Mouse (Mus musculus): ENCODE measurements around the gene Nrarp. TPM values are rescaled to one million over a fixed set of nuclear protein-coding genes. Genes with fewer than 3 reads are reported as not detected.

The Nrarp gene
- polyA plus RNA-seq, 1 experiment from 2014 or later, result 2.1 TPM

- Histone ChIP-seq H3K4me1 (replicated peaks) (peaks cover 42% of the 10 kb centered on the region), H3K27ac (replicated peaks) (no peak overlapping the region), H3K36me3 (replicated peaks) (no peaks in the 10 kb centered on the region), H3K27me3 (peaks cover 25% of the 10 kb centered on the region), H3K9ac (no peak overlapping the region), H3K9me3 (replicated peaks) (no peaks in the 10 kb centered on the region), H3K4me2 (peak overlapping the region; percentile 70), H3K4me3 (replicated peaks) (peak overlapping the region; percentile 44; the same call in 1 of the 2 replicates)
- no peak for ATAC-seq (ENCODE audit: insufficient read depth)
- WGBS (ENCODE audit: insufficient replicate concordance), result 71% methylated on average over 6 of the region's 6 CpGs
These were observed 48.5 kb downstream of the Nrarp start for GRCm38 (mm10) chr2:25228995-25229530.

- no peak overlapping the region for H3K4me2 ChIP-seq
- WGBS (ENCODE audit: insufficient replicate concordance), result 71% methylated on average over 5 of the region's 5 CpGs
- no peaks in the 10 kb centered on the region for H3K9me3 ChIP-seq (replicated peaks)
- no peaks in the 10 kb centered on the region for H3K36me3 ChIP-seq (replicated peaks)
- no peak overlapping the region for H3K27ac ChIP-seq (replicated peaks)
- no peak for ATAC-seq (ENCODE audit: insufficient read depth)
- peaks cover 47% of the 10 kb centered on the region for H3K4me1 ChIP-seq (replicated peaks)
- H3K4me3 ChIP-seq (replicated peaks), result no peak overlapping the region
- peaks cover 25% of the 10 kb centered on the region for H3K27me3 ChIP-seq
- no peak overlapping the region for H3K9ac ChIP-seq
These were observed 49.0 kb downstream of the Nrarp start for GRCm38 (mm10) chr2:25229582-25229981.

GRCm38 (mm10) chr2:25230581-25230980, 50.0 kb downstream of the Nrarp start:
- peaks cover 31% of the 10 kb centered on the region for H3K27me3 ChIP-seq
- no peaks in the 10 kb centered on the region for H3K9me3 ChIP-seq (replicated peaks)
- H3K4me3 ChIP-seq (replicated peaks), result no peak overlapping the region
- 75% methylated on average over 7 of the region's 7 CpGs for WGBS (ENCODE audit: insufficient replicate concordance)
- H3K27ac ChIP-seq (replicated peaks), result no peak overlapping the region
- ATAC-seq (ENCODE audit: insufficient read depth), result no peak
- H3K4me1 ChIP-seq (replicated peaks), result peaks cover 45% of the 10 kb centered on the region
- H3K36me3 ChIP-seq (replicated peaks), result no peaks in the 10 kb centered on the region
- H3K9ac ChIP-seq, result no peak overlapping the region
- no peak overlapping the region for H3K4me2 ChIP-seq

GRCm38 (mm10) chr2:25231038-25231437, 50.5 kb downstream of the Nrarp start:
- WGBS (ENCODE audit: insufficient replicate concordance), result 63% methylated on average over 12 of the region's 12 CpGs
- H3K9ac ChIP-seq, result no peak overlapping the region
- H3K36me3 ChIP-seq (replicated peaks), result no peaks in the 10 kb centered on the region
- ATAC-seq (ENCODE audit: insufficient read depth), result no peak
- no peaks in the 10 kb centered on the region for H3K9me3 ChIP-seq (replicated peaks)
- H3K4me3 ChIP-seq (replicated peaks), result no peak overlapping the region
- peaks cover 31% of the 10 kb centered on the region for H3K27me3 ChIP-seq
- H3K4me2 ChIP-seq, result no peak overlapping the region
- no peak overlapping the region for H3K27ac ChIP-seq (replicated peaks)
- H3K4me1 ChIP-seq (replicated peaks), result peaks cover 41% of the 10 kb centered on the region

Other genes starting within 250 kb of the Nrarp start
- gene Arrdc1, start 245.5 kb upstream of the Nrarp start, polyA plus RNA-seq (2015; fragmentation: Nextera tagmentation; extraction: Ambion mirVana), result 17.5 and 18.6 TPM in 2 replicates
- gene Zmynd19, start 231.0 kb upstream of the Nrarp start, polyA plus RNA-seq (2015; fragmentation: Nextera tagmentation; extraction: Ambion mirVana), result 9.8 and 10.7 TPM in 2 replicates
- gene Dph7, start 218.4 kb upstream of the Nrarp start, polyA plus RNA-seq (2015; fragmentation: Nextera tagmentation; extraction: Ambion mirVana), result 8.0 and 8.3 TPM in 2 replicates
- 62.6 and 69.8 TPM in 2 replicates for gene Mrpl41, start 205.7 kb upstream of the Nrarp start, polyA plus RNA-seq (2015; fragmentation: Nextera tagmentation; extraction: Ambion mirVana)
- 12.2 and 13.5 TPM in 2 replicates for gene Pnpla7, start 204.7 kb upstream of the Nrarp start, polyA plus RNA-seq (2015; fragmentation: Nextera tagmentation; extraction: Ambion mirVana)
- 8.3 and 9.7 TPM in 2 replicates for gene Nsmf, start 126.4 kb upstream of the Nrarp start, polyA plus RNA-seq (2015; fragmentation: Nextera tagmentation; extraction: Ambion mirVana)
- 5.3 and 6.8 TPM in 2 replicates for gene Entpd8, start 100.5 kb upstream of the Nrarp start, polyA plus RNA-seq (2015; fragmentation: Nextera tagmentation; extraction: Ambion mirVana)
- gene Noxa1, start 85.6 kb upstream of the Nrarp start, polyA plus RNA-seq (2015; fragmentation: Nextera tagmentation; extraction: Ambion mirVana), result 0.94 and 0.98 TPM in 2 replicates
- gene Tor4a, start 16.1 kb downstream of the Nrarp start, polyA plus RNA-seq (2015; fragmentation: Nextera tagmentation; extraction: Ambion mirVana), result 6.2 and 6.8 TPM in 2 replicates
- gene Nelfb, start 30.7 kb downstream of the Nrarp start, polyA plus RNA-seq (2015; fragmentation: Nextera tagmentation; extraction: Ambion mirVana), result 35.9 and 40.6 TPM in 2 replicates
- gene Stpg3, start 33.9 kb downstream of the Nrarp start, polyA plus RNA-seq (2015; fragmentation: Nextera tagmentation; extraction: Ambion mirVana), result not detected in 2 replicates
- 1.0 TPM in 1 of 2 replicates, not detected in the other for gene Fam166a, start 38.0 kb downstream of the Nrarp start, polyA plus RNA-seq (2015; fragmentation: Nextera tagmentation; extraction: Ambion mirVana)
- gene Tubb4b, start 43.9 kb downstream of the Nrarp start, polyA plus RNA-seq (2015; fragmentation: Nextera tagmentation; extraction: Ambion mirVana), result 695 and 769 TPM in 2 replicates
- not detected in 2 replicates for gene Slc34a3, start 53.6 kb downstream of the Nrarp start, polyA plus RNA-seq (2015; fragmentation: Nextera tagmentation; extraction: Ambion mirVana)
- gene Rnf224, start 56.0 kb downstream of the Nrarp start, polyA plus RNA-seq (2015; fragmentation: Nextera tagmentation; extraction: Ambion mirVana), result not detected in 2 replicates
- gene Rnf208, start 61.5 kb downstream of the Nrarp start, polyA plus RNA-seq (2015; fragmentation: Nextera tagmentation; extraction: Ambion mirVana), result 0.31 and 0.59 TPM in 2 replicates
- gene Cysrt1, start 61.7 kb downstream of the Nrarp start, polyA plus RNA-seq (2015; fragmentation: Nextera tagmentation; extraction: Ambion mirVana), result 0.14 TPM in 1 of 2 replicates, not detected in the other
- 1.7 and 1.9 TPM in 2 replicates for gene AL732309.1, start 66.1 kb downstream of the Nrarp start, polyA plus RNA-seq (2015; fragmentation: Nextera tagmentation; extraction: Ambion mirVana)
- gene Tmem203, start 74.7 kb downstream of the Nrarp start, polyA plus RNA-seq (2015; fragmentation: Nextera tagmentation; extraction: Ambion mirVana), result 11.9 and 12.5 TPM in 2 replicates
- gene Tprn, start 81.9 kb downstream of the Nrarp start, polyA plus RNA-seq (2015; fragmentation: Nextera tagmentation; extraction: Ambion mirVana), result 3.9 and 5.4 TPM in 2 replicates
- 116 and 124 TPM in 2 replicates for gene Ssna1, start 91.7 kb downstream of the Nrarp start, polyA plus RNA-seq (2015; fragmentation: Nextera tagmentation; extraction: Ambion mirVana)
- gene Anapc2, start 91.7 kb downstream of the Nrarp start, polyA plus RNA-seq (2015; fragmentation: Nextera tagmentation; extraction: Ambion mirVana), result 41.7 and 45.0 TPM in 2 replicates
- gene Tmem210, start 107.4 kb downstream of the Nrarp start, polyA plus RNA-seq (2015; fragmentation: Nextera tagmentation; extraction: Ambion mirVana), result not detected in 2 replicates
- gene Lrrc26, start 109.2 kb downstream of the Nrarp start, polyA plus RNA-seq (2015; fragmentation: Nextera tagmentation; extraction: Ambion mirVana), result not detected in 2 replicates
- not detected in 2 replicates for gene Grin1, start 138.4 kb downstream of the Nrarp start, polyA plus RNA-seq (2015; fragmentation: Nextera tagmentation; extraction: Ambion mirVana)
- gene Man1b1, start 151.6 kb downstream of the Nrarp start, polyA plus RNA-seq (2015; fragmentation: Nextera tagmentation; extraction: Ambion mirVana), result 15.9 and 17.1 TPM in 2 replicates
- gene Dpp7, start 175.6 kb downstream of the Nrarp start, polyA plus RNA-seq (2015; fragmentation: Nextera tagmentation; extraction: Ambion mirVana), result 11.5 and 14.7 TPM in 2 replicates
- gene Uap1l1, start 184.9 kb downstream of the Nrarp start, polyA plus RNA-seq (2015; fragmentation: Nextera tagmentation; extraction: Ambion mirVana), result 15.1 and 15.4 TPM in 2 replicates
- 18.5 and 19.5 TPM in 2 replicates for gene Sapcd2, start 191.6 kb downstream of the Nrarp start, polyA plus RNA-seq (2015; fragmentation: Nextera tagmentation; extraction: Ambion mirVana)
- gene Entpd2, start 215.1 kb downstream of the Nrarp start, polyA plus RNA-seq (2015; fragmentation: Nextera tagmentation; extraction: Ambion mirVana), result 0.58 and 0.71 TPM in 2 replicates
- 4.5 and 6.1 TPM in 2 replicates for gene Npdc1, start 218.6 kb downstream of the Nrarp start, polyA plus RNA-seq (2015; fragmentation: Nextera tagmentation; extraction: Ambion mirVana)
- gene Fut7, start 242.5 kb downstream of the Nrarp start, polyA plus RNA-seq (2015; fragmentation: Nextera tagmentation; extraction: Ambion mirVana), result 1.2 and 1.7 TPM in 2 replicates
- gene Abca2, start 247.9 kb downstream of the Nrarp start, polyA plus RNA-seq (2015; fragmentation: Nextera tagmentation; extraction: Ambion mirVana), result 1.2 and 1.3 TPM in 2 replicates

Data from liver, embryonic 15.5 days (tissue).